Mouse (Mus musculus) hindbrain, embryonic 10.5 days (tissue): ENCODE results near the gene Gm6614. TPM values are rescaled to one million over a fixed set of nuclear protein-coding genes. Genes with fewer than 3 reads are reported as not detected.

Source experiments
- DNase-seq: peaks from one replicate; pipeline ENCODE4 v3.0.0-alpha.2; 2017; ENCODE audit warnings: low spot score
- H3K27ac ChIP-seq: fragments of 300-500 bp; sonication (generic); 2 replicates; pipeline ENCODE4 v1.5.1; 2016; ENCODE audit warnings: mild to moderate bottlenecking, moderate library complexity
- H3K27me3 ChIP-seq: fragments of 300-500 bp; sonication (generic); 2 replicates; pipeline ENCODE4 v1.6.1; 2016; ENCODE audit warnings: mild to moderate bottlenecking; ENCODE audit not compliant: poor library complexity, insufficient read depth, severe bottlenecking
- H3K36me3 ChIP-seq: fragments of 300-500 bp; sonication (generic); 2 replicates; pipeline ENCODE4 v1.6.1; 2016; ENCODE audit warnings: mild to moderate bottlenecking, moderate library complexity
- H3K4me1 ChIP-seq: fragments of 300-500 bp; sonication (generic); replicated peaks from 2 replicates; pipeline ENCODE4 v1.6.1; 2016; ENCODE audit warnings: mild to moderate bottlenecking
- H3K4me3 ChIP-seq: fragments of 300-500 bp; sonication (generic); 2 replicates; pipeline ENCODE4 v1.5.1; 2016; ENCODE audit warnings: mild to moderate bottlenecking, moderate library complexity
- H3K9me3 ChIP-seq: fragments of 300-500 bp; sonication (generic); 2 replicates; pipeline ENCODE4 v1.6.1; 2016; ENCODE audit warnings: mild to moderate bottlenecking, moderate library complexity
- WGBS: fragments of 180-500 bp; shearing (Covaris S2); methylation state at CpG from one replicate; pipeline ENCODE4 v1.1.7; 2016; 5-methylcytosine and 5-hydroxymethylcytosine counted together
- polyA plus RNA-seq: library from polyadenylated mRNA; unstranded; fragments of >200 nt; fragmentation: Nextera tagmentation; extraction: Ambion mirVana; gene quantifications from 2 replicates; pipeline ENCODE4 v1.2.1, GENCODE M21; 2016

The Gm6614 gene
- polyA plus RNA-seq, 1 experiment from 2014 or later: not detected

GRCm38 (mm10) chr6:141946862-141947261 is 64.4 kb downstream of the Gm6614 start, which contains the start of gene Slco1a1:
Gene Slco1a1 (minus strand): TSS chr6:141946962.
- DNase-seq: no peak
- H3K27ac ChIP-seq: no peak within 1 kb of the TSS
- H3K4me3 ChIP-seq: no peak within 1 kb of the TSS
- H3K27me3 ChIP-seq: no peaks in the 10 kb centered on the region
- no peaks in the 10 kb centered on the region for H3K9me3 ChIP-seq
- no peaks in the 10 kb centered on the region for H3K36me3 ChIP-seq
- H3K4me1 ChIP-seq: no peaks in the 10 kb centered on the region

GRCm38 (mm10) chr6:141940451-141940850 is 70.8 kb downstream of the Gm6614 start:
- no peak overlapping the region for H3K27ac ChIP-seq
- no peaks in the 10 kb centered on the region for H3K36me3 ChIP-seq
- H3K4me3 ChIP-seq: no peak overlapping the region
- no peaks in the 10 kb centered on the region for H3K9me3 ChIP-seq
- no peaks in the 10 kb centered on the region for H3K4me1 ChIP-seq
- WGBS: 86% methylated on average over 1 of the region's 1 CpGs
- DNase-seq: no peak
- H3K27me3 ChIP-seq: no peaks in the 10 kb centered on the region

Other genes starting within 250 kb of the Gm6614 start
- gene Gm5724, start 237.6 kb downstream of the Gm6614 start, polyA plus RNA-seq: not detected in 2 replicates
- gene Slco1a4, start 155.2 kb downstream of the Gm6614 start, polyA plus RNA-seq: not detected in 2 replicates
- gene Slco1a1, start 64.5 kb downstream of the Gm6614 start, polyA plus RNA-seq: not detected in 2 replicates
- 0.22 and 0.24 TPM in 2 replicates for gene Slco1a6, start 197.1 kb upstream of the Gm6614 start, polyA plus RNA-seq